Comparison of ENCODE assay signal across 33 mouse cellular contexts in genomic region chr1:40740739-40741138, GRCm38 (mm10).
"Had no signal": no experiment of that assay in that cellular context is flagged by ENCODE, and none has a peak within 500 bp of the region (broad histone marks: within the 10 kb centered on the region; RNA-seq: fewer than 3 reads in every experiment).

No protein-coding gene starts in this region.

- H3K9ac ChIP-seq: heart, embryonic 12.5 days; heart, embryonic 13.5 days; heart, embryonic 15.5 days; hindbrain, embryonic 12.5 days; hindbrain, embryonic 13.5 days; hindbrain, embryonic 14.5 days; hindbrain, embryonic 15.5 days; intestine, embryonic 15.5 days; kidney, embryonic 15.5 days had no signal

- H3K9me3 ChIP-seq: heart, embryonic 10.5 days; heart, embryonic 12.5 days; heart, embryonic 13.5 days; heart, embryonic 15.5 days; hindbrain, embryonic 10.5 days; hindbrain, embryonic 12.5 days; hindbrain, embryonic 13.5 days; hindbrain, embryonic 15.5 days; intestine, embryonic 15.5 days; kidney, embryonic 15.5 days had no signal

- H3K4me3 ChIP-seq: heart, embryonic 10.5 days; heart, embryonic 12.5 days; heart, embryonic 13.5 days; heart, embryonic 15.5 days; hindbrain, embryonic 10.5 days; hindbrain, embryonic 12.5 days; hindbrain, embryonic 13.5 days; hindbrain, embryonic 15.5 days; intestine, embryonic 15.5 days; kidney, embryonic 15.5 days; layer of hippocampus, adult 2 months had no signal

- H3K4me1 ChIP-seq: heart, embryonic 10.5 days; heart, embryonic 12.5 days; heart, embryonic 13.5 days; heart, embryonic 15.5 days; hindbrain, embryonic 10.5 days; hindbrain, embryonic 12.5 days; hindbrain, embryonic 13.5 days; hindbrain, embryonic 15.5 days; intestine, embryonic 15.5 days; kidney, embryonic 15.5 days had no signal

- H3K27ac ChIP-seq: heart, embryonic 10.5 days; heart, embryonic 13.5 days; heart, embryonic 15.5 days; hindbrain, embryonic 10.5 days; hindbrain, embryonic 12.5 days; hindbrain, embryonic 13.5 days; hindbrain, embryonic 14.5 days; hindbrain, embryonic 15.5 days; hindbrain, postnatal 0 days; intestine, embryonic 15.5 days; kidney, embryonic 15.5 days; kidney, postnatal 0 days; layer of hippocampus, adult 2 months had no signal

- ATAC-seq: hindbrain, embryonic 16.5 days; hindbrain, postnatal 0 days; inflammation-experienced regulatory T-cells, adult 6 months; intestine, embryonic 15.5 days; intestine, embryonic 16.5 days; intestine, postnatal 0 days had no signal

- H3K27me3 ChIP-seq: heart, embryonic 15.5 days; hindbrain, embryonic 12.5 days; hindbrain, embryonic 13.5 days; hindbrain, embryonic 15.5 days; intestine, embryonic 15.5 days; kidney, embryonic 15.5 days had no signal

- H3K4me2 ChIP-seq: heart, embryonic 12.5 days; heart, embryonic 13.5 days; heart, embryonic 15.5 days; hindbrain, embryonic 12.5 days; hindbrain, embryonic 13.5 days; hindbrain, embryonic 14.5 days; hindbrain, embryonic 15.5 days; intestine, embryonic 15.5 days; kidney, embryonic 15.5 days had no signal

- H3K36me3 ChIP-seq: heart, embryonic 10.5 days; heart, embryonic 12.5 days; heart, embryonic 13.5 days; heart, embryonic 15.5 days; hindbrain, embryonic 10.5 days; hindbrain, embryonic 12.5 days; hindbrain, embryonic 13.5 days; hindbrain, embryonic 15.5 days; intestine, embryonic 15.5 days; kidney, embryonic 15.5 days had no signal

- DNase-seq: heart, postnatal 10 days; heart, postnatal 14 days; heart, postnatal 36 days; heart, postnatal 4 days; kidney, adult 11 months; kidney, adult 18-20 months; kidney, adult 2 months; kidney, adult 8-10 months; kidney, adult 9 months; kidney, postnatal 10 days; kidney, postnatal 14 days; kidney, postnatal 36 days; kidney, postnatal 4 days; layer of hippocampus, adult 9-11 months; layer of hippocampus, postnatal 36 days had no signal
